Mouse (Mus musculus) limb, embryonic 14.5 days (tissue): Measurements from ENCODE around the gene Olah. TPM values are rescaled to one million over a fixed set of nuclear protein-coding genes. Genes with fewer than 3 reads are reported as not detected.
"Not testable (repeated sequence)": the region's sequence is repeated elsewhere in the genome, so short reads cannot be mapped to it uniquely, and the experiment has no call there.

Experiments
- ATAC-seq: fragments of 200-750 bp; cut with Nextera tagmentation; 2 replicates; pipeline ENCODE4 v1.8.0; 2017; ENCODE audit warnings: low read depth, moderate number of reproducible peaks, moderate TSS enrichment; ENCODE audit not compliant: low FRiP score
- DNase-seq: peaks from one replicate; pipeline ENCODE4 v3.0.0-alpha.2; 2015; ENCODE audit warnings: low spot score
- H3K27ac ChIP-seq: fragments of 300-500 bp; sonication (generic); replicated peaks from 2 replicates; pipeline ENCODE4 v1.5.1; 2014; ENCODE audit warnings: low read depth, mild to moderate bottlenecking, low read length, moderate library complexity, mixed read lengths
- H3K27me3 ChIP-seq: fragments of 300-500 bp; sonication (generic); 2 replicates; pipeline ENCODE4 v1.6.1; 2014; ENCODE audit warnings: low read length, mixed read lengths; ENCODE audit not compliant: control insufficient read depth, insufficient read depth
- H3K36me3 ChIP-seq: fragments of 300-500 bp; sonication (generic); 2 replicates; pipeline ENCODE4 v1.6.1; 2014; ENCODE audit warnings: mild to moderate bottlenecking, low read length, moderate library complexity, mixed read lengths; ENCODE audit not compliant: control insufficient read depth, insufficient read depth
- H3K4me1 ChIP-seq: fragments of 300-500 bp; sonication (generic); 2 replicates; pipeline ENCODE4 v1.6.1; 2014; ENCODE audit warnings: antibody characterized with exemption, low read length, mixed read lengths; ENCODE audit not compliant: control insufficient read depth, insufficient read depth
- H3K4me2 ChIP-seq: fragments of 300-500 bp; sonication (generic); replicated peaks from 2 replicates; pipeline ENCODE4 v1.6.1; 2014; ENCODE audit warnings: low read depth, mild to moderate bottlenecking, low read length, moderate library complexity; ENCODE audit not compliant: severe bottlenecking
- H3K4me3 ChIP-seq: fragments of 300-500 bp; sonication (generic); replicated peaks from 2 replicates; pipeline ENCODE4 v1.5.1; 2014; ENCODE audit warnings: low read length
- H3K9ac ChIP-seq: fragments of 300-500 bp; sonication (generic); 2 replicates; pipeline ENCODE4 v1.6.1; 2014; ENCODE audit warnings: mild to moderate bottlenecking, low read depth, low read length, moderate library complexity; ENCODE audit not compliant: severe bottlenecking
- H3K9me3 ChIP-seq: fragments of 300-500 bp; sonication (generic); 2 replicates; pipeline ENCODE4 v1.6.1; 2016; ENCODE audit warnings: low read length; ENCODE audit not compliant: control insufficient read depth
- POLR2A ChIP-seq: fragments of 200-500 bp; IDR thresholded peaks from 2 replicates; pipeline ENCODE4 v1.8.0; 2012; ENCODE audit warnings: inconsistent platforms, mild to moderate bottlenecking, moderate library complexity, borderline replicate concordance; ENCODE audit not compliant: insufficient read depth, insufficient read length; ENCODE audit errors: extremely low read depth
- WGBS: fragments of 180-500 bp; shearing (Covaris S2); extraction: QIAGEN DNeasy Blood & Tissue Kit; methylation state at CpG from one replicate; pipeline ENCODE4 v1.1.7; 2014; 5-methylcytosine and 5-hydroxymethylcytosine counted together
- polyA plus RNA-seq, 2 experiments: library from polyadenylated mRNA; depleted of rRNA in 1 of 2; stranded (reverse) in 1 of 2; unstranded in 1 of 2; fragments of >200 nt; fragmentation: Nextera tagmentation in 1 of 2; extraction: Ambion mirVana in 1 of 2; gene quantifications; 2 replicates each; pipeline versions ENCODE4 v1.2.1 to v1.2.3; 2012 to 2014

Olah gene
- 0.10 and 0.15 TPM in 2 replicates for polyA plus RNA-seq (2012; rRNA removed)
- 0.12 TPM in 1 of 2 replicates, not detected in the other for polyA plus RNA-seq (2014; fragmentation: Nextera tagmentation; extraction: Ambion mirVana)

GRCm38 (mm10) chr2:3397110-3397509, at the start of gene Olah:
Olah (minus strand) TSS chr2:3397210.
- not testable (repeated sequence) for H3K4me3 ChIP-seq, H3K9me3 ChIP-seq, H3K4me1 ChIP-seq, H3K9ac ChIP-seq, DNase-seq, H3K27ac ChIP-seq, H3K27me3 ChIP-seq, H3K36me3 ChIP-seq, ATAC-seq, H3K4me2 ChIP-seq
- 58% methylated on average over 10 of the region's 10 CpGs for WGBS

- no peak for TF ChIP-seq POLR2A
- 68% methylated on average over 4 of the region's 4 CpGs for WGBS
- Histone ChIP-seq H3K27ac (no peak overlapping the region), H3K4me2 (no peak overlapping the region), H3K4me1 (no peaks in the 10 kb centered on the region), H3K36me3 (peaks cover 13% of the 10 kb centered on the region), H3K9ac (no peak overlapping the region), H3K4me3 (no peak overlapping the region), H3K9me3 (no peaks in the 10 kb centered on the region), H3K27me3 (no peaks in the 10 kb centered on the region)
- ATAC-seq (no peak), DNase-seq (no peak)
Observed at GRCm38 (mm10) chr2:3445984-3446383, 49.0 kb upstream of the Olah start.

GRCm38 (mm10) chr2:3444206-3444605, 47.2 kb upstream of the Olah start:
- Histone ChIP-seq H3K36me3 (peaks cover 9% of the 10 kb centered on the region; the same call in 1 of the 2 replicates), H3K9ac (no peak overlapping the region), H3K27ac (no peak overlapping the region), H3K4me1 (no peaks in the 10 kb centered on the region), H3K9me3 (no peaks in the 10 kb centered on the region), H3K4me2 (no peak overlapping the region), H3K27me3 (no peaks in the 10 kb centered on the region), H3K4me3 (no peak overlapping the region)
- 66% methylated on average over 7 of the region's 7 CpGs for WGBS
- no peak for ATAC-seq
- no peak for DNase-seq
- TF ChIP-seq POLR2A = no peak

DNA sequence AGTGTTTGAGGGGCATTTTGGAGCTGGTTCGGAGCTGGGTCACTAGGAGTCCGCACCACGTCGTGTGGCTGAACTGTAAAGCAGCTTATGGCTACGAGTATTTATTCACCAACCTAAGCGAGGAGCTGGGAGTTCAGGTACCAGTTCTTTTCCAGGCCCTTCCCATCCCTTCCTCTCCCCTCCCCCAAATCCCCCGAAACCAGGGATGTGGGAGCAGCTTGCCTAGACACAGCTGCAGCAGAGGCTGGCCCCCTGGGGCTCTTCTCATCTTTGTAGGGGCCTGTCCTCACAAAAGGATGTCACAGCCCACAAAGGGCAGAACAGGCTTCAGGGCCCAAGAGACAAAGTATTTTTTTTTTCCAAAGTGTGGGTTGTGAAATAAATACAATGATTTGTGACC, 40.9 kb upstream of the Olah start:
- Histone ChIP-seq H3K4me3 (no peak overlapping the region), H3K4me2 (no peak overlapping the region), H3K36me3 (0 out of 2 replicates have a peak, but pooled peaks cover 2% of the 10 kb centered on the region), H3K27ac (no peak overlapping the region), H3K9ac (no peak overlapping the region), H3K9me3 (no peaks in the 10 kb centered on the region), H3K27me3 (no peaks in the 10 kb centered on the region), H3K4me1 (no peaks in the 10 kb centered on the region)
- no peak for TF ChIP-seq POLR2A
- no peak for DNase-seq
- no peak for ATAC-seq
- 54% methylated on average over 7 of the region's 7 CpGs for WGBS

GRCm38 (mm10) chr2:3435369-3436061, 38.5 kb upstream of the Olah start:
- Histone ChIP-seq H3K36me3 (no peaks in the 10 kb centered on the region), H3K4me1 (no peaks in the 10 kb centered on the region), H3K9ac (no peak overlapping the region), H3K4me3 (no peak overlapping the region), H3K27me3 (no peaks in the 10 kb centered on the region), H3K4me2 (no peak overlapping the region), H3K27ac (no peak overlapping the region), H3K9me3 (no peaks in the 10 kb centered on the region)
- DNase-seq (no peak), ATAC-seq (no peak)
- 89% methylated on average over 6 of the region's 6 CpGs for WGBS
- no peak for TF ChIP-seq POLR2A

DNA sequence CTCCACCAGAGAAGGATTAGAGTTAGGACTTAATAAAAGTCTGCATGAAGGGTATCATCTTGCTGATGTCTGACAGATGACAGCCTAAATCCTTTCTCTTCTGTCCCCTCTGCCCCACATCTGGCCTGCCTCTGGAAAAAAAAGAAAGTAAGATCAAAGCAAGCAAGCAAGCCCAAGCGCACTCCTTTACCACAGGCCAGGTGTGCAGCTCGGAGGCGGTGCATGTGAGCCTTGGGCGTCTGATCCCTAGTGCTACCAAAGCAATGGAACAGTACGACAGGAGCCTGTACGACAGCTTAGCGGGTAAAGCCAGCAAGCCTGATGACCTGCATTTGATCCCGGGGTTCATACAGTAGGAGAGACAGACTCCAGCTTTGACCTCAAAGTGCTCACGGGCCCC, 33.9 kb upstream of the Olah start:
- no peaks in the 10 kb centered on the region for H3K4me1 ChIP-seq
- TF ChIP-seq POLR2A = no peak
- WGBS = 49% methylated on average over 9 of the region's 9 CpGs
- no peak overlapping the region for H3K9ac ChIP-seq
- H3K4me3 ChIP-seq = no peak overlapping the region
- no peak for ATAC-seq
- H3K27me3 ChIP-seq = no peaks in the 10 kb centered on the region
- no peak overlapping the region for H3K27ac ChIP-seq
- no peak for DNase-seq
- no peak overlapping the region for H3K4me2 ChIP-seq
- no peaks in the 10 kb centered on the region for H3K9me3 ChIP-seq
- no peaks in the 10 kb centered on the region for H3K36me3 ChIP-seq
